Mouse (Mus musculus): ENCODE data around the gene Olfr573-ps1. TPM values are rescaled to one million over a fixed set of nuclear protein-coding genes. Genes with fewer than 3 reads are reported as not detected.

Olfr573-ps1 gene
- polyA plus RNA-seq, 1 experiment from 2014 or later, result not detected

- Histone ChIP-seq H3K27me3 (replicated peaks) (no peaks in the 10 kb centered on the region), H3K9me3 (no peaks in the 10 kb centered on the region), H3K36me3 (replicated peaks) (no peaks in the 10 kb centered on the region), H3K27ac (no peak within 1 kb of the TSS), H3K4me3 (no peak within 1 kb of the TSS), H3K4me2 (no peak within 1 kb of the TSS), H3K9ac (no peak within 1 kb of the TSS), H3K4me1 (no peaks in the 10 kb centered on the region)
- 64% methylated on average over 4 of the region's 4 CpGs for WGBS
- no peak for ATAC-seq (replicated peaks)
Measured at GRCm38 (mm10) chr7:102917032-102917875, 25.1 kb downstream of the Olfr573-ps1 start, which contains the start of gene Olfr571. Gene Olfr571, minus strand, starts transcription at chr7:102917536.

GRCm38 (mm10) chr7:102916405-102916804 lies 26.0 kb downstream of the Olfr573-ps1 start:
- Histone ChIP-seq H3K9ac (no peak overlapping the region), H3K27ac (no peak overlapping the region), H3K27me3 (replicated peaks) (no peaks in the 10 kb centered on the region), H3K36me3 (replicated peaks) (no peaks in the 10 kb centered on the region), H3K4me1 (no peaks in the 10 kb centered on the region), H3K9me3 (no peaks in the 10 kb centered on the region), H3K4me2 (no peak overlapping the region), H3K4me3 (no peak overlapping the region)
- no peak for ATAC-seq (replicated peaks)
- 77% methylated on average over 5 of the region's 5 CpGs for WGBS

- no peaks in the 10 kb centered on the region for H3K4me1 ChIP-seq
- H3K27ac ChIP-seq, result no peak overlapping the region
- no peak overlapping the region for H3K9ac ChIP-seq
- H3K9me3 ChIP-seq, result no peaks in the 10 kb centered on the region
- H3K4me3 ChIP-seq, result no peak overlapping the region
- ATAC-seq (replicated peaks), result no peak
- no peaks in the 10 kb centered on the region for H3K36me3 ChIP-seq (replicated peaks)
- 59% methylated on average over 1 of the region's 1 CpGs for WGBS
- H3K4me2 ChIP-seq, result no peak overlapping the region
- no peaks in the 10 kb centered on the region for H3K27me3 ChIP-seq (replicated peaks)
Measured at GRCm38 (mm10) chr7:102915261-102915660, 27.1 kb downstream of the Olfr573-ps1 start.

Other genes with a start within 250 kb of the Olfr573-ps1 start
- not detected in 2 replicates for gene Olfr557, start 246.7 kb downstream of the Olfr573-ps1 start, polyA plus RNA-seq (2015; fragmentation: Nextera tagmentation; extraction: Ambion mirVana)
- 0.05 TPM in 1 of 2 replicates, not detected in the other for gene Olfr558, start 240.4 kb downstream of the Olfr573-ps1 start, polyA plus RNA-seq (2015; fragmentation: Nextera tagmentation; extraction: Ambion mirVana)
- not detected in 2 replicates for gene Olfr33, start 223.5 kb downstream of the Olfr573-ps1 start, polyA plus RNA-seq (2015; fragmentation: Nextera tagmentation; extraction: Ambion mirVana)
- gene Olfr559, start 215.1 kb downstream of the Olfr573-ps1 start, polyA plus RNA-seq (2015; fragmentation: Nextera tagmentation; extraction: Ambion mirVana), result not detected in 2 replicates
- not detected in 2 replicates for gene Olfr560, start 183.2 kb downstream of the Olfr573-ps1 start, polyA plus RNA-seq (2015; fragmentation: Nextera tagmentation; extraction: Ambion mirVana)
- gene Olfr78, start 183.1 kb downstream of the Olfr573-ps1 start, polyA plus RNA-seq (2015; fragmentation: Nextera tagmentation; extraction: Ambion mirVana), result 0.09 TPM in 1 of 2 replicates, not detected in the other
- not detected in 2 replicates for gene Olfr561, start 171.4 kb downstream of the Olfr573-ps1 start, polyA plus RNA-seq (2015; fragmentation: Nextera tagmentation; extraction: Ambion mirVana)
- not detected in 2 replicates for gene Olfr564, start 139.1 kb downstream of the Olfr573-ps1 start, polyA plus RNA-seq (2015; fragmentation: Nextera tagmentation; extraction: Ambion mirVana)
- gene Olfr566, start 83.8 kb downstream of the Olfr573-ps1 start, polyA plus RNA-seq (2015; fragmentation: Nextera tagmentation; extraction: Ambion mirVana), result not detected in 2 replicates
- gene Olfr568, start 65.5 kb downstream of the Olfr573-ps1 start, polyA plus RNA-seq (2015; fragmentation: Nextera tagmentation; extraction: Ambion mirVana), result not detected in 2 replicates
- gene Olfr569, start 51.7 kb downstream of the Olfr573-ps1 start, polyA plus RNA-seq (2015; fragmentation: Nextera tagmentation; extraction: Ambion mirVana), result not detected in 2 replicates
- gene Olfr570, start 48.0 kb downstream of the Olfr573-ps1 start, polyA plus RNA-seq (2015; fragmentation: Nextera tagmentation; extraction: Ambion mirVana), result not detected in 2 replicates
- gene Olfr571, start 25.0 kb downstream of the Olfr573-ps1 start, polyA plus RNA-seq (2015; fragmentation: Nextera tagmentation; extraction: Ambion mirVana), result not detected in 2 replicates
- gene Olfr572, start 18.2 kb downstream of the Olfr573-ps1 start, polyA plus RNA-seq (2015; fragmentation: Nextera tagmentation; extraction: Ambion mirVana), result not detected in 2 replicates
- gene Olfr574, start 5.9 kb upstream of the Olfr573-ps1 start, polyA plus RNA-seq (2015; fragmentation: Nextera tagmentation; extraction: Ambion mirVana), result not detected in 2 replicates
- not detected in 2 replicates for gene Olfr575, start 16.2 kb upstream of the Olfr573-ps1 start, polyA plus RNA-seq (2015; fragmentation: Nextera tagmentation; extraction: Ambion mirVana)
- not detected in 2 replicates for gene Olfr576, start 20.1 kb upstream of the Olfr573-ps1 start, polyA plus RNA-seq (2015; fragmentation: Nextera tagmentation; extraction: Ambion mirVana)
- not detected in 2 replicates for gene Olfr577, start 33.4 kb upstream of the Olfr573-ps1 start, polyA plus RNA-seq (2015; fragmentation: Nextera tagmentation; extraction: Ambion mirVana)
- not detected in 2 replicates for gene Olfr578, start 46.7 kb upstream of the Olfr573-ps1 start, polyA plus RNA-seq (2015; fragmentation: Nextera tagmentation; extraction: Ambion mirVana)
- gene Olfr582, start 95.4 kb upstream of the Olfr573-ps1 start, polyA plus RNA-seq (2015; fragmentation: Nextera tagmentation; extraction: Ambion mirVana), result not detected in 2 replicates
- not detected in 2 replicates for gene Olfr583, start 108.7 kb upstream of the Olfr573-ps1 start, polyA plus RNA-seq (2015; fragmentation: Nextera tagmentation; extraction: Ambion mirVana)
- not detected in 2 replicates for gene Olfr584, start 139.3 kb upstream of the Olfr573-ps1 start, polyA plus RNA-seq (2015; fragmentation: Nextera tagmentation; extraction: Ambion mirVana)
- not detected in 2 replicates for gene Olfr585, start 155.1 kb upstream of the Olfr573-ps1 start, polyA plus RNA-seq (2015; fragmentation: Nextera tagmentation; extraction: Ambion mirVana)
- not detected in 2 replicates for gene Olfr586, start 183.1 kb upstream of the Olfr573-ps1 start, polyA plus RNA-seq (2015; fragmentation: Nextera tagmentation; extraction: Ambion mirVana)
- not detected in 2 replicates for gene Olfr588-ps1, start 198.3 kb upstream of the Olfr573-ps1 start, polyA plus RNA-seq (2015; fragmentation: Nextera tagmentation; extraction: Ambion mirVana)
- gene Olfr589, start 213.8 kb upstream of the Olfr573-ps1 start, polyA plus RNA-seq (2015; fragmentation: Nextera tagmentation; extraction: Ambion mirVana), result not detected in 2 replicates
- gene Olfr591, start 235.8 kb upstream of the Olfr573-ps1 start, polyA plus RNA-seq (2015; fragmentation: Nextera tagmentation; extraction: Ambion mirVana), result not detected in 2 replicates
- not detected in 2 replicates for gene Olfr592, start 242.2 kb upstream of the Olfr573-ps1 start, polyA plus RNA-seq (2015; fragmentation: Nextera tagmentation; extraction: Ambion mirVana)

Data from midbrain, embryonic 15.5 days (tissue).